Mouse (Mus musculus): ENCODE measurements around the gene Tmem120b. TPM values are rescaled to one million over a fixed set of nuclear protein-coding genes. Genes with fewer than 3 reads are reported as not detected.

The Tmem120b gene
- total RNA-seq (2015) = 0.42 and 1.4 TPM in 2 replicates
- total RNA-seq (2017) = 1.4 and 1.6 TPM in 2 replicates

- peak; percentile 28; the same call in 1 of the 2 replicates for ATAC-seq (replicated peaks; ENCODE audit: poor library complexity)
These were observed at the start of gene Tmem120b for GRCm38 (mm10) chr5:123068115-123068514. TSS of gene Tmem120b (plus strand) at chr5:123068415.

GRCm38 (mm10) chr5:123019336-123020016 is 48.7 kb upstream of the Tmem120b start:
- ATAC-seq (replicated peaks; ENCODE audit: poor library complexity) = peak; percentile 24

- ATAC-seq (replicated peaks; ENCODE audit: poor library complexity) = no peak
These were observed 47.8 kb upstream of the Tmem120b start for GRCm38 (mm10) chr5:123020426-123020825.

GRCm38 (mm10) chr5:123021438-123021837 is 46.8 kb upstream of the Tmem120b start:
- no peak for ATAC-seq (replicated peaks; ENCODE audit: poor library complexity)

- no peak for ATAC-seq (replicated peaks; ENCODE audit: poor library complexity)
These were observed 45.2 kb upstream of the Tmem120b start for GRCm38 (mm10) chr5:123023049-123023448.

GRCm38 (mm10) chr5:123024312-123024711 is 43.9 kb upstream of the Tmem120b start:
- no peak for ATAC-seq (replicated peaks; ENCODE audit: poor library complexity)

- peak; percentile 84 for ATAC-seq (replicated peaks; ENCODE audit: poor library complexity)
These were observed 43.1 kb upstream of the Tmem120b start for GRCm38 (mm10) chr5:123024965-123025573.

- no peak for ATAC-seq (replicated peaks; ENCODE audit: poor library complexity)
These were observed 41.8 kb upstream of the Tmem120b start for GRCm38 (mm10) chr5:123026414-123026813.

- ATAC-seq (replicated peaks; ENCODE audit: poor library complexity) = peak; percentile 69
These were observed 40.8 kb upstream of the Tmem120b start for GRCm38 (mm10) chr5:123027436-123027835.

- ATAC-seq (replicated peaks; ENCODE audit: poor library complexity) = no peak
These were observed 38.5 kb upstream of the Tmem120b start for GRCm38 (mm10) chr5:123029729-123030128.

GRCm38 (mm10) chr5:123031312-123031711 is 36.9 kb upstream of the Tmem120b start:
- ATAC-seq (replicated peaks; ENCODE audit: poor library complexity) = no peak

GRCm38 (mm10) chr5:123033646-123034160 is 34.5 kb upstream of the Tmem120b start:
- ATAC-seq (replicated peaks; ENCODE audit: poor library complexity) = no peak

- ATAC-seq (replicated peaks; ENCODE audit: poor library complexity) = no peak
These were observed 33.1 kb upstream of the Tmem120b start for GRCm38 (mm10) chr5:123035089-123035488.

- ATAC-seq (replicated peaks; ENCODE audit: poor library complexity) = peak; percentile 54; the same call in 1 of the 2 replicates
These were observed 32.7 kb upstream of the Tmem120b start for GRCm38 (mm10) chr5:123035564-123035963.

- ATAC-seq (replicated peaks; ENCODE audit: poor library complexity) = no peak
These were observed 30.1 kb upstream of the Tmem120b start for GRCm38 (mm10) chr5:123038115-123038514.

GRCm38 (mm10) chr5:123039120-123039752 is 29.0 kb upstream of the Tmem120b start:
- ATAC-seq (replicated peaks; ENCODE audit: poor library complexity) = peak; percentile 94

- ATAC-seq (replicated peaks; ENCODE audit: poor library complexity) = no peak
These were observed 27.4 kb upstream of the Tmem120b start for GRCm38 (mm10) chr5:123040796-123041195.

- ATAC-seq (replicated peaks; ENCODE audit: poor library complexity) = no peak
These were observed 24.4 kb upstream of the Tmem120b start for GRCm38 (mm10) chr5:123043856-123044255.

- peak; percentile 73 for ATAC-seq (replicated peaks; ENCODE audit: poor library complexity)
These were observed 22.5 kb upstream of the Tmem120b start for GRCm38 (mm10) chr5:123045561-123046295.

- ATAC-seq (replicated peaks; ENCODE audit: poor library complexity) = no peak
These were observed 21.3 kb upstream of the Tmem120b start, which contains the start of gene Morn3 for GRCm38 (mm10) chr5:123046916-123047315. TSS of gene Morn3 (minus strand) at chr5:123047016.

- ATAC-seq (replicated peaks; ENCODE audit: poor library complexity) = peak; percentile 89
These were observed 18.9 kb upstream of the Tmem120b start for GRCm38 (mm10) chr5:123049271-123049670.
